Mouse (Mus musculus) C2C12 (cell line): ENCODE measurements around the gene Tbr1. TPM values are rescaled to one million over a fixed set of nuclear protein-coding genes. Genes with fewer than 3 reads are reported as not detected.

Experiments
- H3K27me3 ChIP-seq: one replicate; pipeline ENCODE4 v1.6.1; 2011; ENCODE audit not compliant: control insufficient read depth, insufficient read depth, insufficient read length
- H3K36me3 ChIP-seq: one replicate; pipeline ENCODE4 v1.6.1; 2011; ENCODE audit not compliant: control insufficient read depth, insufficient read depth
- H3K4me3 ChIP-seq: one replicate; pipeline ENCODE4 v1.5.1; 2011; ENCODE audit warnings: mild to moderate bottlenecking, control low read depth; ENCODE audit not compliant: poor library complexity, insufficient read depth, severe bottlenecking
- H3K79me2 ChIP-seq: one replicate; pipeline ENCODE4 v1.6.1; 2011; ENCODE audit not compliant: control insufficient read depth, insufficient read depth
- H3K79me3 ChIP-seq: one replicate; pipeline ENCODE4 v1.6.1; 2011; ENCODE audit warnings: low read depth, control low read depth
- H3ac ChIP-seq: one replicate; pipeline ENCODE3; 2011; ENCODE audit warnings: low read depth; ENCODE audit not compliant: control insufficient read depth, insufficient read length
- CEBPB ChIP-seq: IDR thresholded peaks from one replicate; pipeline ENCODE4 v1.6.1; 2011; ENCODE audit warnings: low read depth, mild to moderate bottlenecking, control low read depth, moderate library complexity
- CTCF ChIP-seq: IDR thresholded peaks from one replicate; pipeline ENCODE4 v1.5.1; 2011; ENCODE audit not compliant: control insufficient read depth, insufficient read depth, insufficient read length
- FOSL1 ChIP-seq: IDR thresholded peaks from one replicate; pipeline ENCODE4 v1.8.0; 2011; ENCODE audit warnings: mild to moderate bottlenecking, low read length; ENCODE audit not compliant: poor library complexity, insufficient read depth, severe bottlenecking
- MAX ChIP-seq: IDR thresholded peaks from one replicate; pipeline ENCODE4 v1.6.1; 2011; ENCODE audit warnings: mild to moderate bottlenecking, control low read depth
- MYOD1 ChIP-seq: IDR thresholded peaks from one replicate; pipeline ENCODE4 v1.6.1; 2011; ENCODE audit warnings: low read depth; ENCODE audit not compliant: control insufficient read depth, insufficient read length
- MYOG ChIP-seq: IDR thresholded peaks from one replicate; pipeline ENCODE4 v1.6.1; 2011; ENCODE audit not compliant: control insufficient read depth, insufficient read length; ENCODE audit errors: extremely low read depth
- USF1 ChIP-seq: IDR thresholded peaks from one replicate; pipeline ENCODE4 v1.6.1; 2011; ENCODE audit warnings: low read depth, mild to moderate bottlenecking, control low read depth, moderate library complexity
- long read RNA-seq, 2 experiments: library from polyadenylated mRNA; unstranded; transcript quantifications; one replicate each; pipeline ENCODE4 v2.0.0; 2019 to 2020
- polyA plus RNA-seq: library from polyadenylated mRNA; unstranded; fragments of >200 nt; fragmentation: generic; extraction: Trizol; gene quantifications from one replicate; pipeline ENCODE4 v1.2.1, GENCODE M21; 2012; ENCODE audit warnings: missing spikeins

Tbr1 gene
- polyA plus RNA-seq: 0.01 TPM
- long read RNA-seq, experiment 1: 0 reads
- long read RNA-seq, experiment 2: 0 reads

DNA sequence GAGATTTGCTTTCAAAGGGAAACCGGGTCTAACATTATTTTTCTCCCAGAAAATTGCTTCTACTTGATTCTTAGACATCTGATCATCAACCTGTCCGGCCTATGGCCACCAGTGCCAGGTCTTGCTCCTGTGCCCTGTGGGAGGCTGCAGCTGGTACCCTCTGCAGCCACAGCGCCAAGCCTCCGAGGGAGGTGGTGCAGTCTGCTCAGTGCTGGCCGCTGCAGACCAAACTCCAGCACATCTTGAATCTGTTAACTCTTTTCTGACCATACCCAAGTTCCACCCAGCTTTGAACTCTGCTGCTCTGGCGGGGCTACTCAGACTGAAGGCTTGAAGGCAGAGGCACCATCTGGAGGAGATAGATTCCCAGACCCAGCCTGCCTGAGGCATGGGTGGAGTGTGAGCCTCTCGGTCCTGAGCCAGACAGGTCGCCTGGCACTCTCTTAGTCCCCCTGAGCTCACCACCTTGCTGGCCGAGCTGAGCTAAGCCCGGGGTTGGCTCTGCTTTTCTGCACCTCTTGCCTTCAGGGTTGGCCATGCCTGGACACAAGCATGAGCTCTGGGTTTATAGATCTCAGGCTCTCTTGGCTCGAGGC lies at the start of gene Tbr1:
TSS of gene Tbr1 (plus strand) at position 275 of the 596 bp plus-strand sequence.
- H3K4me3 ChIP-seq: no peak within 1 kb of the TSS
- no peaks in the 10 kb centered on the region for H3K79me2 ChIP-seq
- H3K79me3 ChIP-seq: no peaks in the 10 kb centered on the region
- TF ChIP-seq CTCF: no peak
- TF ChIP-seq FOSL1: no peak
- no peak for TF ChIP-seq CEBPB
- TF ChIP-seq MYOG: no peak
- TF ChIP-seq USF1: no peak
- no peak for TF ChIP-seq MAX
- H3K36me3 ChIP-seq: peaks cover 30% of the 10 kb centered on the region
- H3ac ChIP-seq: no peak within 1 kb of the TSS
- no peaks in the 10 kb centered on the region for H3K27me3 ChIP-seq

DNA sequence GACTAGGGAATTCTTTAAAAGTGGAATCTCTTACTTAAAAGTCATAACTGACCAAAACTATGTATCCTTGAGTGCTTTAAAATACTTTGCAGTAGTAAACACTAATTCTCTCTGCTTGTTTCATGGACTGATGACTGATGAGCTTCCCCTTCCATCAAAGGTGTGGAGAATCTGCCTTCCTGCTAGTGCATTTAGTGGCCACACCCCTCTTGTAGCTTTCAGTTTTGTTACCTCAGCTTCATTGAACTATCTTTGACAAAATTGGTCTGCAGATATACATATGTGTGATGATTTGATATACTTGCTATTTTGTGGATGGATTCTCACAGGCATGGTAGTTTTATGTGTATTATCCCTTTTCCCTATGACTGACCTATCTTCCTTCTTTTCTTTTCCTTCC lies 47.7 kb upstream of the Tbr1 start:
- Histone ChIP-seq H3K27me3 (no peaks in the 10 kb centered on the region), H3ac (no peak overlapping the region), H3K4me3 (no peak overlapping the region), H3K36me3 (peaks cover 21% of the 10 kb centered on the region), H3K79me2 (peaks cover 96% of the 10 kb centered on the region), H3K79me3 (peaks cover 80% of the 10 kb centered on the region)
- TF ChIP-seq CTCF: no peak
- TF ChIP-seq FOSL1: no peak
- no peak for TF ChIP-seq MYOD1
- no peak for TF ChIP-seq MAX
- TF ChIP-seq USF1: no peak
- no peak for TF ChIP-seq MYOG

DNA sequence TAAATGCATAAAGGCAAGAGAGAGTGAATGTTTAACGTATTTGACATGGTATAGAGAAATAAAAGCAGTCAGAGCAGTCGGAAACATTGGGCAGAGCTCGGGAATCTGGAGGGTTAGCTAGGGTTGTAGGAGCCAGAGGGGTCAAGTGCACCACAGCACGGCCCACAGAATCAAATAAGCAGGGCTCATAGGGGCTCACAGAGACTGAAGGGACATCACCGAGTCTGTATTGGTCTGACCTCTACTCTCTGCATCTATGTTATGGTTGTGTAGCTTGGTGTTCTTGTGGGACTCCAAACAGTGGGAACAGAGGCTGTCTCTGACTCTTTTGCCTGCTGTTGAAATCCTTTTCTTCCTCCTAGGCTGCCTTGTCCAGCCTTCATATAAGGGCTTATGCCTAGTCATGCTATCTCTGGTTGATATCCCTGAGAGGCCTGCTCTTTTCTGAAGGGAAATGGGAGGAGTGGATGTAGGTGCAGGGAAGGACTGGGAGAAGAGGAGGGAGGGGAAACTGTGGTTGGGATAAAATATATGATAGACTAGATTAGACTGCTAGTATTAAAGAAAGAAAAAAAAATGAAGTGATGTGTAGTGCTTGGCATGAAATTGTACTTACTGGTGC lies 43.4 kb upstream of the Tbr1 start:
- H3ac ChIP-seq: no peak overlapping the region
- peaks cover 72% of the 10 kb centered on the region for H3K79me2 ChIP-seq
- peaks cover 57% of the 10 kb centered on the region for H3K79me3 ChIP-seq
- no peaks in the 10 kb centered on the region for H3K27me3 ChIP-seq
- H3K4me3 ChIP-seq: no peak overlapping the region
- TF ChIP-seq USF1 (no peak), CTCF (no peak), FOSL1 (no peak), MAX (no peak), CEBPB (no peak), MYOD1 (no peak), MYOG (no peak)
- peaks cover 45% of the 10 kb centered on the region for H3K36me3 ChIP-seq

DNA sequence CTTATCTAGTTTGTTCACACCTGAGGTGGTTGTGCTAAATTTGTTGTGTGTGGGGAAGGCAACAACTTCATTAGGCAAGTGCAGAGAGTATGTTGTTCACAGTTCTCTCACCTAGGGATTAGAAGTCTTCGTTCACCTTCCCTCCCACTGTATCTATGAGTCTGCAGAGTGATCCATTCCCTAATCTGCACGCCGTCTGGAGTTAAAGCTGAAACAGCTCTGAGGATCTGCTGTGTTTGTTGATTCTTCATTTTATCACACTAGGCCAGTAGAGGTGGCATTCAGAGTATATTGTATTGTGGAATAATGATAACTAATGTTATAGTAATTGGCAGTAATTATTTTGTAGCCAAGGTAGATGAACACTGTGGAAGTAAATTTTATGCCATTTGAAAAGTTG lies 42.7 kb upstream of the Tbr1 start:
- Histone ChIP-seq H3ac (no peak overlapping the region), H3K27me3 (no peaks in the 10 kb centered on the region), H3K79me2 (peaks cover 70% of the 10 kb centered on the region), H3K36me3 (peaks cover 51% of the 10 kb centered on the region), H3K79me3 (peaks cover 51% of the 10 kb centered on the region), H3K4me3 (no peak overlapping the region)
- TF ChIP-seq USF1 (no peak), MYOD1 (no peak), CTCF (no peak)

DNA sequence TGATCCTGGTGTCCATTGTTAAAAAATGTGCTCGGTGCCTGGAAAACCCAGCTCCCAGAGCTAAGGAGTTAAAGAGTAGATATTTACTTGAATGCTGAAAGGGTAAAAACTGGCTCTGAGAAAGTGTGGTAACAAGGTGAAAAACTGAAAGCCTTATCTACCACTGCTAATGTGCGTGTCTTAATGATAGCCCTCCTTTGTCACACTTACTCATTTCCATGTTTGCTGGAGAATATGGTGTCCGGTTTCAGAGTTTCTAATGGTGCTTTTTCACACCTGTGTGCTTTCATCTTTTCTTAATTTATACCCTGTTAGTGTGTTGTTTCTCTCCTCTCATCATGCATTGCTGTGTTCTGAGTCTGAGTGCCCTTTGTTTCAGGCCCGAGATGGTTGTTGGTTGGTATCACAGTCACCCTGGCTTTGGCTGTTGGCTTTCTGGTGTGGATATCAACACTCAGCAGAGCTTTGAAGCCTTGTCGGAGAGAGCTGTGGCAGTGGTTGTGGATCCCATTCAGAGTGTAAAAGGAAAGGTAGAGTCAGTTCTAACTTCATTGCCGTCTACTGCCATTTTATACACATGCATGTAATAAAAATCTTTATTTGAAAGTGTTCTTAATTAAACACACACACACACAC lies 38.1 kb upstream of the Tbr1 start:
- TF ChIP-seq MAX (no peak), CEBPB (no peak), CTCF (no peak), MYOG (no peak), FOSL1 (no peak), MYOD1 (no peak), USF1 (no peak)
- peaks cover 29% of the 10 kb centered on the region for H3K79me2 ChIP-seq
- no peaks in the 10 kb centered on the region for H3K27me3 ChIP-seq
- H3K4me3 ChIP-seq: no peak overlapping the region
- no peak overlapping the region for H3ac ChIP-seq
- H3K79me3 ChIP-seq: peaks cover 16% of the 10 kb centered on the region
- peaks cover 65% of the 10 kb centered on the region for H3K36me3 ChIP-seq

DNA sequence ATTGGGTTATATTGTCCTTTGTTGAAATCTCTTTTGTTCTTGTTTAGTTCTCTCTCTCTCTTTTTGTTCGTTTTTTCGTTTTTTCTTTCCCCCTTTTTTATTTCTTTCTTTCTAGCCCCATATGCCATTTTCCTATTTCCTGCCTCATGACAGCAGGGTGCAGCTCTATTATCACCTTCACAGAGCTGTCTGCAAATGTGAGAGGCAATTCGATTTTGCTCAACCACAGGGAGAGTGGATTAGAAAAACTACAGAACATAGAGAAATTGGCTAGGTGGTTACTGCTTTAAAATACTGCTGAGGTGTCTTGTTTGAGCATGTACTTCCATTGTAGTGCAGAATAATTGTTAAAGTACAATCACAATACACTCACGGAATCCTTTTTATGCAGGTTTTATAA lies 37.2 kb upstream of the Tbr1 start:
- no peak for TF ChIP-seq CEBPB
- no peak for TF ChIP-seq MYOG
- H3K4me3 ChIP-seq: no peak overlapping the region
- no peak overlapping the region for H3ac ChIP-seq
- H3K79me2 ChIP-seq: peaks cover 20% of the 10 kb centered on the region
- H3K79me3 ChIP-seq: peaks cover 9% of the 10 kb centered on the region
- H3K27me3 ChIP-seq: no peaks in the 10 kb centered on the region
- peaks cover 59% of the 10 kb centered on the region for H3K36me3 ChIP-seq
